Mouse (Mus musculus) G1E (cell line): Measurements from ENCODE around the gene Fam174a. TPM values are rescaled to one million over a fixed set of nuclear protein-coding genes. Genes with fewer than 3 reads are reported as not detected.

ENCODE experiments used
- ATAC-seq: 2 replicates; pipeline ENCODE4 v1.8.0; 2016; ENCODE audit warnings: mild to moderate bottlenecking; ENCODE audit not compliant: insufficient number of reproducible peaks, poor library complexity, low FRiP score, severe bottlenecking; ENCODE audit errors: extremely low read depth
- DNase-seq: peaks from one replicate; pipeline ENCODE4 v3.0.0; 2012; ENCODE audit warnings: low spot score
- H3K27me3 ChIP-seq: 2 replicates; pipeline ENCODE4 v1.6.1; 2012; ENCODE audit warnings: mild to moderate bottlenecking, low read length, inconsistent platforms; ENCODE audit not compliant: insufficient read depth
- H3K36me3 ChIP-seq: replicated peaks from 2 replicates; pipeline ENCODE3; 2012; ENCODE audit warnings: mild to moderate bottlenecking, inconsistent platforms
- H3K4me1 ChIP-seq: 2 replicates; pipeline ENCODE4 v1.6.1; 2012; ENCODE audit warnings: low read depth, low read length, inconsistent platforms, mixed read lengths; ENCODE audit not compliant: insufficient read depth
- H3K4me3 ChIP-seq: 2 replicates; pipeline ENCODE4 v1.5.1; 2012; ENCODE audit warnings: low read depth, mild to moderate bottlenecking, inconsistent platforms, low read length, moderate library complexity, mixed read lengths
- H3K9me3 ChIP-seq: replicated peaks from 2 replicates; pipeline ENCODE4 v1.6.1; 2012; ENCODE audit warnings: inconsistent platforms
- CTCF ChIP-seq: IDR thresholded peaks from 2 replicates; pipeline ENCODE4 v1.5.1; 2012; ENCODE audit warnings: low read depth, low read length, inconsistent platforms, mixed read lengths
- GATA1 ChIP-seq: IDR thresholded peaks from 2 replicates; pipeline ENCODE4 v1.6.1; 2012; ENCODE audit warnings: borderline replicate concordance, low read length, inconsistent platforms, mixed read lengths
- GATA2 ChIP-seq: IDR thresholded peaks from 2 replicates; pipeline ENCODE4 v1.6.1; 2012; ENCODE audit warnings: low read depth, low read length, inconsistent platforms, borderline replicate concordance
- POLR2AphosphoS5 ChIP-seq: IDR thresholded peaks from 2 replicates; pipeline ENCODE4 v1.6.1; 2012; ENCODE audit warnings: low read depth, low read length, inconsistent platforms; ENCODE audit not compliant: insufficient replicate concordance
- TAL1 ChIP-seq: conservative IDR thresholded peaks from 2 replicates; pipeline ENCODE4 v1.6.1; 2012; ENCODE audit warnings: low read depth, low read length, inconsistent platforms, mixed read lengths
- polyA plus RNA-seq: library from polyadenylated mRNA; stranded (reverse); fragments of >175 nt; gene quantifications from 2 replicates; pipeline ENCODE4 v1.2.3, GENCODE M21; 2012
- total RNA-seq, 2 experiments: library from RNA; stranded (forward) in 1 of 2; stranded (reverse) in 1 of 2; fragments of 200-1000 nt in 1 of 2; fragments of >200 nt in 1 of 2; fragmentation: Nextera tagmentation in 1 of 2; gene quantifications; 2 replicates each; pipeline ENCODE4 v1.2.3; 2014 to 2017

The Fam174a gene
- 9.8 and 12.0 TPM in 2 replicates for total RNA-seq (2014; fragmentation: Nextera tagmentation)
- 20.9 and 22.8 TPM in 2 replicates for total RNA-seq (2017)
- 22.4 and 27.1 TPM in 2 replicates for polyA plus RNA-seq

DNA sequence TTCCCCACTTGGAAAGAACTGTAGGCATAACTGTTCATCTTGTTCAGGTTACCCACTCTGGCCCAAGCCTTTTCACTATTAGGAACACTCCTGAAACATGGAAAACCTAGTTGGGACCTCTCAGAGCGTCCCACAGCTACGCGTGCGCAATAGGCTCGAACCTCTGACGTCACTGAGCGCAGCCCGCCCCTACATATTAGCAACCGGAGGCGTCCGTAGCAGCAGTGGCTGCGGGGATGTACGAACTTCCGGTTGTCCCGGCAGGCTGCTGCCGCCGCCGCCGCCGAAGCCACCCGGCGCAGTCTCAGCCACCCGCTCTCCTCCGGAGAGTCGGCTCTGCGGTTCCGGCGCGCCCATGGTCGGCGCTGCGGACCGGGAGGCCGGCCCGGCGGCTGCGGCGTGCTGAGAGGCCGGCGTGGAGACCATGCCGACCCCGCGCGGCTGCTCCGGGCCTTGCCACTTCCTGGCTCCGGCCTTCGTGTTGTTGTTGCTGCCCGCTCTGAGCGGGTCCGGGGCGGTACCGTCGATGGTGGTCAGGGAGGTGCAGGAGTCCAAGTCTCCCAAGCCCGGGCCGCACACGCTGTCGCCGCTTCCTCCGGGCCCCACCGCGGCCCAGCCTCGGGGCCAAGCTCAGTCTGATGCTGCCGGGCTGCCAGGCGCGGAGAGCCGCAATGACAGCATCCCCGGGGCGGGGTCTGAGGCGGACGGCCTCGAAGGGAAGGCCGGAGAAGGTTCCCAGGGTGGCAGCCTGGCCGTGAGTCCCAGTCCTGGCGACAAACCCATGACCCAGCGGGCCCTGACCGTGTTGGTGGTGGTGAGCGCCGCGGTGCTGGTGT is at the start of gene Fam174a:
TSS of gene Fam174a (plus strand) at position 231 of the 836 bp plus-strand sequence.
- ATAC-seq, result peak; percentile 97
- DNase-seq, result peak; percentile 80
- Histone ChIP-seq H3K27me3 (no peaks in the 10 kb centered on the region; the same call in 1 of the 2 replicates), H3K4me1 (peaks cover 24% of the 10 kb centered on the region), H3K36me3 (no peaks in the 10 kb centered on the region), H3K4me3 (peak within 1 kb of the TSS; percentile 89), H3K9me3 (no peaks in the 10 kb centered on the region)
- no peak for TF ChIP-seq GATA1
- no peak for TF ChIP-seq GATA2
- no peak for TF ChIP-seq TAL1
- TF ChIP-seq POLR2AphosphoS5, result no peak
- no peak for TF ChIP-seq CTCF

- H3K27me3 ChIP-seq, result no peaks in the 10 kb centered on the region
- no peak overlapping the region for H3K4me3 ChIP-seq
- TF ChIP-seq POLR2AphosphoS5, result no peak
- TF ChIP-seq GATA1, result no peak
- no peak for TF ChIP-seq CTCF
- no peak for TF ChIP-seq TAL1
- TF ChIP-seq GATA2, result no peak
- no peaks in the 10 kb centered on the region for H3K36me3 ChIP-seq
- H3K4me1 ChIP-seq, result no peaks in the 10 kb centered on the region
- ATAC-seq (no peak), DNase-seq (no peak)
- H3K9me3 ChIP-seq, result no peaks in the 10 kb centered on the region
Measured at GRCm38 (mm10) chr1:95263843-95264242, 49.6 kb upstream of the Fam174a start.

DNA sequence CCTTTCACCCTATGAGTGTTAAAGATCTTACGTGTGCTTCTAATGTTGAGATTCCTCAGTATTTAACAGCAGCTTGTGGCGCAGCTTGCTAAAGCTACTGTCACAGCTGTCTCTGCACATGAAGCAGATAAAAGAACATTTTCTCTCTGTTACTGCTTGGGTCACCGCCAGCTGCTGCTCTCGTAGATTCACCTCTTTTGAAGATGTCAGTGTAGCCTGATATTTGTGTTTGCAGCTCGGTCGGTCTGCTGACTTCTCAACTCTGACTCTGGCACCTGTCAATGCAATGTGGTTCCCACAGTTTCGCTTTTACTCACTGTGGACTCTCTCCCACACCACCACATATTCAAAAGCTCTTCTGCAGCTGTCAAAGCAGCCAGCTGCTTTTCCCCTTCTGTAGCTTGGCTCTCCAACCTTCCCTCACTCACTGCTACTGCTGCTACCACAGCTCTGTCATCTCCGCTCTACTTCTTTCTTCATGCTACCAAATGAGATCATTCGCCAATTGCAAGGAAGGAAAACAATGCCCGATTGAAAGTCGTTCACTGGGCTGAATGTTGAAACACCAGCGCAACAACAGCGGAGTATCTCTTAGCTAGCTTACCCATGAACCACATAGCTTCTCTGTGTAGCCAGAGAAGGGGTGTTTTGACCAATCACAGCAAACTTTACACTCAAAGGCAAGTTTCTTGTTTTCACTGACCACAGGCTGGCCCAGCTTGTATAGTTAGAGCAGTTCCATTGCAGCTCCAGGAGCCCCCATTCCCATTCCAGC is 45.3 kb upstream of the Fam174a start:
- no peak for DNase-seq
- Histone ChIP-seq H3K9me3 (no peaks in the 10 kb centered on the region), H3K27me3 (no peaks in the 10 kb centered on the region), H3K36me3 (no peaks in the 10 kb centered on the region), H3K4me3 (no peak overlapping the region), H3K4me1 (no peaks in the 10 kb centered on the region)
- no peak for ATAC-seq
- no peak for TF ChIP-seq TAL1
- no peak for TF ChIP-seq POLR2AphosphoS5
- no peak for TF ChIP-seq GATA1
- TF ChIP-seq GATA2, result no peak
- TF ChIP-seq CTCF, result no peak

- H3K4me1 ChIP-seq, result no peaks in the 10 kb centered on the region
- TF ChIP-seq POLR2AphosphoS5 (no peak), GATA1 (no peak), CTCF (no peak), GATA2 (no peak), TAL1 (no peak)
- ATAC-seq (no peak), DNase-seq (no peak)
- H3K36me3 ChIP-seq, result no peaks in the 10 kb centered on the region
- no peak overlapping the region for H3K4me3 ChIP-seq
- no peaks in the 10 kb centered on the region for H3K9me3 ChIP-seq
- H3K27me3 ChIP-seq, result no peaks in the 10 kb centered on the region
Measured at GRCm38 (mm10) chr1:95273321-95273720, 40.1 kb upstream of the Fam174a start.

DNA sequence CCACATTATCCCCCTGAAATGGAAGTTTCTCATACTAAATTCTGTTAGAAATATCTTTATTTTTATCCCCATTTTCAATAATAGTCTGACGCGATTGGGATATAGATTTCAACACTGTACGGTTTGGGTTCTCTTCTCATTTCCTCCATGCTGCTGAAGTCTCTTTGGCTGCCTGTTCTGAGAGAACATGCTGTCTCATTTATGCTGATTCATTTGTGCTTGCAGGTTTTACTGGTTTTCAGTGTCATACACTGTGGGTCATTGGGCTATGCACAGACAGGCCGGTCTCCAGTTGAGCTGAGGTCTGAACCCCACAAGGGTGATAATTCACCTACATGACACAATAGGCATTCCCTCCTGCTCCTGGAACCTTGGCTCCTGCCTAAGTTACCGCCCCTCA is 5.1 kb upstream of the Fam174a start:
- no peak for TF ChIP-seq CTCF
- no peak for TF ChIP-seq GATA1
- no peak for TF ChIP-seq POLR2AphosphoS5
- no peak for TF ChIP-seq GATA2
- peak; percentile 64; the same call in 1 of the 2 replicates for ATAC-seq
- DNase-seq, result no peak
- H3K36me3 ChIP-seq, result no peaks in the 10 kb centered on the region
- peaks cover 11% of the 10 kb centered on the region for H3K4me1 ChIP-seq
- no peak overlapping the region for H3K4me3 ChIP-seq
- H3K9me3 ChIP-seq, result no peaks in the 10 kb centered on the region
- no peaks in the 10 kb centered on the region; the same call in none of the 2 replicates for H3K27me3 ChIP-seq

DNA sequence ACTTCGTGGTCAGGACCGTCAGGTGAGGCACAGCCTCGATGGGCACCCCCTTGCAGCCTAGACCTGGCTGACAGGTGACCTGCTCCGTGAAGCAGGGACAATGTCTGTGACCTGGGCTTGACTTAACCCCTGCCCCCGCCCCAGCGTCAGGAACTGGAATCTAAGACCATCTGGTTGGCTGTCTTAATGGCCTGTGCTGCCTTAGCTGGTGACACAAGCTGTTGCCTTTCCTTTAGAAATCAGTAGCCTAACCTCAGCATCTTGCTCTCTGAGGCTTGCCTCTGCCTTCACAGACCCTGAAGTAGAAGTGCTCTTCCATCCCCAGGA is 769 bp downstream of the Fam174a start:
- Histone ChIP-seq H3K27me3 (no peaks in the 10 kb centered on the region; the same call in 1 of the 2 replicates), H3K9me3 (no peaks in the 10 kb centered on the region), H3K4me1 (peaks cover 22% of the 10 kb centered on the region), H3K4me3 (peak overlapping the region; percentile 89), H3K36me3 (peaks cover 2% of the 10 kb centered on the region)
- no peak for TF ChIP-seq GATA1
- TF ChIP-seq GATA2, result no peak
- no peak for TF ChIP-seq POLR2AphosphoS5
- TF ChIP-seq TAL1, result no peak
- no peak for TF ChIP-seq CTCF
- peak; percentile 28 for DNase-seq
- ATAC-seq, result peak; percentile 4
